Mouse (Mus musculus): ENCODE results near the gene Sycp2. TPM values are rescaled to one million over a fixed set of nuclear protein-coding genes. Genes with fewer than 3 reads are reported as not detected.
A peak's percentile ranks its signal among the peaks of the same experiment; 100 is the strongest.
"Not testable (repeated sequence)": the region's sequence is repeated elsewhere in the genome, so short reads cannot be mapped to it uniquely, and the experiment has no call there.

Gene Sycp2
- total RNA-seq, 4 experiments from 2014 or later, result 0.87 to 2.9 (median 1.4) TPM

DNA sequence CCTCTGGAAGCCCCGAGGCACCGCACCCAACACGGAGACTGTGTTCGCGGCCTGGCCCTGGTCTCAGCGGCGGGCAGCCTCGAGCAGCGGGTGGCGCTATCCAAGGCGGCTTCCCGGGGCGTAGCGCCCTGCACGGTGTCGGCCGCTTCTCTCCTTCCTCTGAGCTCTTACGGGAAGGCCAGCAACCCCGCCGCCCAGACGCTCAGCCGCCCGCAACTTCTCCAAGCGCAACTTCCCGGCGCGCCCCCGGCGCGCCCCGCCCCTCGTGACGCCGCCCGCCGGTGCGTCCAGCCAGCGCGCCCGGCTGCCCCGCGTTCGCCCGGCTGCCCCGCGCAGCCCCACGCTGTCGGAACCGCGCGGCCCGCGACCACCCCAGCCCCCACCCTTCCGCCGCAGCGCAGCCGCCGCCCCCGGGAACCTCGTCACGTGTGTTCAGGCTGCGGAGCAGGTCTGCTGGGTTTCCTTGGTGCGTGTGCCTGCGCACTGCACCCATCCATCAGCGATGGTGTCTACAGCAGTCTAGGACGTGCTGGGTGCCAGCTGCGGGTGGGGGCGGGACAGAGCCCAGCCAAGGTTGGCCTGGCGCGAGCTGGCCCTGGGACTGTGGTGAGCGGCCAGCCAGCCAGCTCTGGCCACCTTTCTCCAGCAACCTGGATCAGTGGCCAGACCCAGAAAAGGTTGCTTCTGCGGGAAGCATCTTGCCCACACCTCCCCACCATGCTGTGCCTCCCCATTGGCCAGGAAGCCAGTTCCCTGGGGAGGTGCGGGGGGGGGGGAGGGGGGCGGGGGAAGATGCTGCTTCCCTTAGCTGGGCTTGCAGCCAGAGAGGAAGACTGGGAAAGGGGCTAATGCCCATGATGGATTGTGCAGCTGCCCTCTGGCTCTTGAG, 7.0 kb upstream of the Sycp2 start, which contains the start of the genes Ppp1r3d and Fam217b:
TSS of gene Ppp1r3d (minus strand) at position 212 of the 889 bp plus-strand sequence.
TSS of gene Fam217b (plus strand) at position 264 of the 889 bp plus-strand sequence.
- peak in 1 of 2 experiments; percentile 51 for DNase-seq (ENCODE audit: low spot score in 2 of 2)

DNA sequence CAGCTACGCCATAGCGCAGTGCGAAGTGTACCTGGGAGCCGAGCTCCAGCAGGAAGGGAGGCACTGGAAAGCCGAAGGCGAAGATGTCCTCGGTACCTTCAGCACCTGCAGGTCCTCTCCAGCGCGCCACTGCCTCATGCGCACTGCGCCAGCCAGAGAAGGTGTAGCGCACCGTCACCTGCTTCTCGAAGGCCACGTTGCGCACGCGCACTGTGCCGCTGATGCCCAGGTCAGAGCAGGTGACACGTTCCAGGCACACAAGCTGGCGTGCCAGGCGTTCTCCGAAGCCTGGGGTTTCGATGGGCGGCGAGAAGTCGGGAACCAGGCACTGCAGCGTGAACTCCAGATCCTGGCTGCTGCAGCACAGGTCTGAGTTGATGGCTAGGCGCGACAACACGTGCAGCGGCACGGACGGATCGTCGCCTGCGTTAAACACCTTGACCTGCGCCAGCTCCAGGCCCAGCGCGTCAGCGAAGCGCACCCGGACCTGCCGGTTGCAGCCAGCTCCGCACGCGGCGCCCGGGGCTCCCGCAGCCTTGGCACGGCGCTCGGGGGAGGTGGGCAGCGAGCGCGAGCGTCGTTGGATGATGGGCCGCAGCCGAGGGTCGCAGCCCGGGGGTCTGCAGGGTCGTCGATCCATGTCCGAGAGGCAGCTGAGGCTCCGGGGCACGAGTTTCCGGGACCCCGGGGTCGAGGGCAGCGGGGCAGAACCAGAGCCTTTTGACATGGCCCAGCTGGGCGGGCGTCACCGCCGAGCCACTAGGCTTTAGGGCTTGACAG, 6.2 kb upstream of the Sycp2 start:
- DNase-seq (ENCODE audit: low spot score in 2 of 2), result peak; percentile 50 to 65

DNA sequence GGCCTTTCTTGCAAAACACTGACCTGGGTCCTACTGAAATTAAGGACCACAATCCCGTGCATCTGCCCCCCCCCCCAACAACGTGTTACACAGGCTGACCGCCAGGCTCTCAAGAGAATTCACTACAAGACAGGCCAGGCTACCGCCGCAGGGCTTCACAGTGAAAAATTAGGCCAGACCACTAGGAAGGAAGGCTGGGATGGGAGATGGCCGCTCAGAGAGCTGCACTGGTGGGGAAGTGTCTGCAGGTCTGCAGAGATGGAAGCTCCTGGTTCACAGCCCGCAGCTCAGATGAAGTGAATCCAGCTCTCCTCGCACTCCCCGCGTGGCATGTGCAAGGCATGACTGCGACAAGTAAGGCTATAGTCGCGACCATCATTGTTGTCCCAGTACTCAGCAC, 5.6 kb upstream of the Sycp2 start:
- no peak for DNase-seq (ENCODE audit: low spot score in 2 of 2)

DNA sequence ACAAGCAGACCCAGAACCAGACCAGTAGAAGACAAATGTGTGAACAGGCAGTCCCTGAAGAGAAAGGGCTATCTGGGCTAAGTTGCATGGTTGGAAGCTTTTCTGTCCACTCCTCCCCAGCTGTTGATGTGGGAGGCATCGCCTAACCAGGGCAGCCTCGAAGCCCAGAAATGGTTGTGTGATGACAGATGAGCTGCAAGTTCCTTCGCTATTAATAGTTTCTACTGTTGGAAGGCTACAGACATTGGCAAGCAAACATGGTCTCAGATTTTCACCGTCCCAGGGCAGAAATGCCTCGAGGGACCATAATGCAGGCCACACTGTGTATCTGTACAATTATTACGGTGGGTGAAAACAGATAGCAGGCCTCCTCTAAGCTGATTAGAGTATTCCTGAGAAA, 5.1 kb upstream of the Sycp2 start:
- peak in 1 of 2 experiments; percentile 57 for DNase-seq (ENCODE audit: low spot score in 2 of 2)

DNA sequence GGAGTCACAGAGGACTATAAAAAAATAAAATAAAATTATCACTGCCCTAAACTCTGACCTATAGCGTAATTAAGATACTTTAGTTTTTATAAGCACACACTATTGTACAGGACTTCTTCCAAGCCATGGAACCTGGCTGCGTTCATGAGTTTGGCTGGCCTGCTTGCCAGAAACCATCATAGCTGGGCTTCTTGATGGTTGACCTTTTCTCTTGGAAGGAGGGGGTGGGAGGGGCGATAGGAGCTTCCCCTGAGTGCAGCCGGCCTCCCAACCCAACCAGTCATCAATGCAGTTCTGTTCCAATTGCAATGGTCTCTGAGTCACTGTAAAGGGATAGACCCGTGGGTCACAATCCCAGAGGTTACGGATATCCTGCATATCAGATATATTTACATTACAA, 2.8 kb upstream of the Sycp2 start:
- DNase-seq (ENCODE audit: low spot score in 2 of 2), result no peak

DNA sequence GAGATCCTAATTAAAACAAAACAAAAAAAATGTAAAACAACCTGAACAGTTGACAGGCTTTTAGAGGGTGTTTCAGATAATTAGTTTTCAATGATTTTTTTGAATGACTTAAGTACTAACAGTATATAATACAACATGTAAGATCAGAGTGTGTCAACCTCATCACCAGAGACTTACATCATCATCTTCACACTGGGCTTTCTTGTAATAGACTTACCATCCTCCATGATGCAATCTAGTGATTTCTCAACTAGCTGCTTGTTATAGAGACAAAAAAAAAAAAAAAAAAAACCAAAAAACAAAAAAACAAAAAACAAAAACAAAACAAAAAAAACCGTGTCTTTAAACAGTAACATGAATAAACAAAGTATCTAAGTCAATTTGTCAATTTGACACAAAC, 1.5 kb upstream of the Sycp2 start:
- DNase-seq (ENCODE audit: low spot score in 2 of 2), result no peak

DNA sequence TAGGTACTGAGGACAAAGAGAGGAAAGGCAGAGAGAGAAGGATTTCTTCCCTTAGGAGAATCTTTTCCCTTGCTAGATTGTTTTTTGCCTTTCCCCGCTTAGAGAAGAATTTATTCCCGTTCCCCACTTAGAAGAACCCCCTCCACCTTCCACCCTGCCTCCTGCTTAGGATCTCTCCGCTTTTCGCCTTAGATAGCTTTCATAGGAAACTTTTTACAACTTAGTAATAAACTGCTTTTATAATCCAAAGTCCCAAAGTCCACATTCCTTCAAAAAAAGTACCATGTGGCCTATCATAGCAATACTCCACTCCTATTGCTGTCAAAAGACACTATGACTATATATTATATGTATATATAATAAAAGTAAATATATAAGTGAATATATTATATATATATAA, 64.9 kb downstream of the Sycp2 start:
- DNase-seq (ENCODE audit: low spot score in 2 of 2), result no peak

DNA sequence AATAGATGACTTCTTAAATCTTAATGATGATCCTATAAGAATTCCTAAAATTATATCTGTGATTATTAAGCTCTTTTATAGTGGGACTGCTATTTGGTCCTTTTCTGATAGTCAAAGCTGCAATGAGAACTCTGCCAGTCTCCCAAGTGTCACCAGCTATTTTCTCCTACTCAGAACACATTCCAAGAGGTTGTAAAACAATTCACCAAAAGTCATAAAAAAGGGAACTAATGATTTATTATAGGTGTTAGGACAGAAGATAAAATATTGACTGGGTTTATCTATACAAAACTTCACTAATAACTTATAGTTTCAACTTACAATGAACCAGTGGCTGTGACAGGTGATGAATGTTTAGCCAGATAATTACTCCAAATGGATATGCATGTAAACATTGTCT, 65.4 kb downstream of the Sycp2 start:
- DNase-seq (ENCODE audit: low spot score in 2 of 2), result not testable (repeated sequence)

DNA sequence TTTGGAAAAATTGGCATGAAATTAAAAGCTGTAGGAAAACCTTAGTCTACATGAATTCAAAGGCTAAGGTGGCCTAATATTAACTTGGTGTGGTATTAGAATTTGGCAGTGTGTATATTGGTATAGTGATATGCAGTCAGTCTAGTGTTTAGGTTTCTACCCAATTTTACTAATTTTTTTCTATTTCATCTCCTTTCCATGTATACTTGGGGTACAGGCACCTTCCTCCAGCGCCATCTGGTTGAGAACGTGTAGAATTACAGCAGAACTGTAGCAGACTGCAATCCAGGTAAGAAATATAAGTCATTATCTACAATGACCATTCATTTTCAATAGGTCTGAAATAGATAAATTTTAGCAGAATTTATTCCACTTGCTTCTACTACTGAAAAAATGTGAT, 68.4 kb downstream of the Sycp2 start:
- DNase-seq (ENCODE audit: low spot score in 2 of 2), result no peak

DNA sequence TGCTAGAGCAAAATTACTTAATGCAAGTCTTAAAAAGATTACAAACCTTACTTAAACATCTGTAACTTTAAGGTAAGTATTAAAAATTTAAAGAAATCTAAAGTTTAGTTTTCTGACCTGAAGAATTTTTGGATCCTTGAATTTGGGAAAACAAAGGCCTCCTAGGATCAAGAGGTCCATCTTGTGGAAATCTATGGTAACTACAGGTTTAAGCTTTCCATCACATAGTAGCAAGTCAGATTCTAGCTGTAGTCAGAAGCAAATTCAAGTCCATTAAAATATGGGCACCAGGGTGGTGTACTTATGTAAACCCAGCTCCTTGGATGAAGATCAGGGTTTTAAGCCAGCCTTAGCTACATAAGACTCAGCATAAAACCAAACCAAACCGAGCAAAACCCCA, 69.6 kb downstream of the Sycp2 start:
- no peak for DNase-seq (ENCODE audit: low spot score in 2 of 2)

DNA sequence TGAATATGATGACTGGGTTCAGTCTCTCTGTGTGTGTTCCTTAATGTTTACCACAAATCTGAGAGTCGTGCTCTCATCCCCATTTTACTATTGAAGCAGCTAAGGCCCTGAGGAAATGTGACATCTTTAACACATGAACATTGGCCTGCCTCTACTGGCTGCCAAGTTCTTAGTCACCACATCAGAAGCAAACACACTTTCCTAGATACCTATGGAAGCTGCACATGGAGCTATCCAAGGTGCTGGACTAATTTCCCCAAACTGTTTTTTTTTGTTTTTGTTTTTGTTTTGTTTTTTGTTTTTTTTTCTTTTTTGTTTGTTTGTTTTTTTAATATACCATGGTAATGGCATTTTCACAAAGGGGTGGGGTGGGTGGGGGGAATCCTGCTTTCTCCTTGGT, 77.5 kb downstream of the Sycp2 start:
- DNase-seq (ENCODE audit: low spot score in 2 of 2), result no peak

DNA sequence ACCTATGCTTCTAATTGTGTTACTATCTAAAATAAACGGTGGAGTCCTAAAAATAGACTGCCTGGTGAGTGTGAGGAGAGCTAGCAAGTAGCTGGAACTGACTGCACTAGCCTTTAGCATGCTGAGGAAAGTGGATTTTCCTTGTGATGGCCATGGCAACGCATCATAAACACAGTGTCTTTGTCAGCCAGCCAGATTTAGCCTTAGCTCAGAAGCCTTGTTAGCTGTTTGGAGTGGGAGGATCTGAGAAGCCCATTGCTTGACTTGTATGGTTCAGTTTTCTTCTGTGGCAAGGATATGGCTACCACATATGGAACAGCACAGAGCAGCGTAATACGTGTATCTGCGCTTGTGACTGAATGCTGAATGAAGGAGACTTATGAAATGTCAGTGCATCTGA, 77.9 kb downstream of the Sycp2 start:
- peak in 1 of 2 experiments; percentile 66 for DNase-seq (ENCODE audit: low spot score in 2 of 2)

DNA sequence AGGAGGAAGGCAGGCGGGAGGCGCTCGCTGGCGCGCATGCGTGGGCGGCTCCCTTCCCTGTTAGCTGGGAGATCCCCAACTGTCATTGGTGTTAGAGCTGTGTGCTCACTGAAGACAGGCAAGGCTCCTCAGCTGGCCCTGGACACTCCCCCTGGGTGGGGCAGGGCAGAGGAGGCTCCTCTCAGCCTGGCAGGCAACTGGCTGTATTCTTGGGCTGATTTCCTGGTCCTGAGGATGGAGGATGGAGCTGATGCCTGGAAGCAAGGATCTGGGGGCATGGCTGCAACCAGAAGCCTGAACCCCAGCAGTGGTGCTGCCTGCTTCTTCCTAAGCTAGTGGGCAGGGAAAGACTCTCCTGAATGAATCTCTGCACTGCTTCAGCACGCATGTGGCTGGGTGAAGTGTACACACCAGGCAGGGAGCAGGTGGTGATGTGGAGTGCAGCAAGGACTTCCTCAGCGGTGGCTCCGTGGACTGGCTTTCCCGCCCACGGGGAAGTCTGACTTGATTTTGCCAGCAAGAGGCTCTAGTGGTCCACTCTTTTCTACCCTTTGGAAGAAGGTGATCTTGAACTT, 79.9 kb downstream of the Sycp2 start:
- DNase-seq (ENCODE audit: low spot score in 2 of 2), result peak; percentile 62 to 85

DNA sequence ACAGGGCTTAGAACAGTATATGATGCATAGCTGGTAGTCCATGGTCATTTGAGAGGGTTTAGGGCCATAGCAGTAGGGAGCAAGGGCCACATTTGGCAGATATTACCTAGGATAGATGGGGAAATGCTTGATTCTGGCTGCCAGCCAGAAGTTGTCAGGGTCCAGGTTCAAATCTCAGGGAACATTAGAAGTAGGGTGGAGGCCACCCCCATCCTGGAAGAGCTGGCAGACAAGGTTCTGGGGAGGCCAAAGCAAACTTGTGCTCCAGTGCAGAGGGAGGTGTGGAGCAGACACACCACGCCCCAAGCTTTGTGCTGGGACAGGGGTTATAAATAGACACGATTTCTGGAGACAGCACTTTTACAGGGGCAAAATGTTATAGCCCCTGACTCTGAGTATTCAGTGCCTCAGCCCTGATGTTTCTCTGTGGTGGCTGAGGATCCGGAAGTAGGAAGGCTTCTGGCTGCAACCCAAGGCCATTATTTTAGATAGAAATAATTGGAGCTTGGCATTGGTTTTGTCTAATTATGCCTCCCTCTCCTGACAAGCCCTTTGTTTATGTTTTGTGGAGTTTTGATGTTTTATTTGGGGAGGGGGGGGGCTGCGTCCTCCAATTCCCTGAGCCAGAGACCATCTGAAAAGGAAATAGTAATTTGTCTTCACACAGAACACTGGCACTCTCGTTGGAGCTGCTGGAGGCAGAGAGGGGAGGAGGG, 80.6 kb downstream of the Sycp2 start:
- no peak for DNase-seq (ENCODE audit: low spot score in 2 of 2)

DNA sequence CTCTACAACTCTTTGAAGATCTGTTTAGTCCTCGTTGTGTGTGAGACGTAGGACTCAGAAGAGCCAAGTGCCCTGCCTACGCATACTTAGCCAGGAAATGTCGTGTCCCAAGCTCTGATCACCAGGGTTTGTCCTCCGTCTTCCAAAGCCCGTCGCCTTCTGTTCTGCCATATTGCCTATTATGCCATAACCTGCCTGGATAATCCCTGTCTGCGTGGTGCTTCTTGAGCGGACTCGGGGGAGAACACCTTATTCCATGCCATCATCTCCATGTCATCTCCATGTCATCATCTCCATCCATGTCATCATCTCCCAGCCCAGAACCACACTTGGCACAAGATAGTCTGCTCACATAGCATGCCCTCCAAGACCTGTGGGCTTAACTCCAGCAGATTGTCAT, 81.4 kb downstream of the Sycp2 start:
- no peak for DNase-seq (ENCODE audit: low spot score in 2 of 2)

DNA sequence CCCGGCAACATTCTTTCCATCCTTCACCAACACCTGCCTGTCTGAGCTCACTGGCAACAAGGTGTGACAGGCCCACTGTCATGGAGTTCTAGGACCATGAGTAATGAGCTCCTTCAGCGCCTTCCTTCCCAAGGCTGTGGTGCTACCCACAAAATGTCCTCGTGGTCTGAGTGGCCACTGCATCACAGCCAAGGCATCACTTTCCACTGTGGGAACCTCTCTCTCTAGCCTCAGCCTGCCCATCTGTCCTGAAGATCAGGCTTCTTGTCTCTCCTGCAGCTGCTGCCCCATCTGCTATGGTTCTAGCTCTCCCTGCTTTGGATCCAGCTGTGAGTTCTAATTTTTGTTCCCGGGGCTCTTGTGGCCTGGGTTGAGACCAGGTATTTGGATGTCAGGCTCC, 82.7 kb downstream of the Sycp2 start:
- DNase-seq (ENCODE audit: low spot score in 2 of 2), result no peak

DNA sequence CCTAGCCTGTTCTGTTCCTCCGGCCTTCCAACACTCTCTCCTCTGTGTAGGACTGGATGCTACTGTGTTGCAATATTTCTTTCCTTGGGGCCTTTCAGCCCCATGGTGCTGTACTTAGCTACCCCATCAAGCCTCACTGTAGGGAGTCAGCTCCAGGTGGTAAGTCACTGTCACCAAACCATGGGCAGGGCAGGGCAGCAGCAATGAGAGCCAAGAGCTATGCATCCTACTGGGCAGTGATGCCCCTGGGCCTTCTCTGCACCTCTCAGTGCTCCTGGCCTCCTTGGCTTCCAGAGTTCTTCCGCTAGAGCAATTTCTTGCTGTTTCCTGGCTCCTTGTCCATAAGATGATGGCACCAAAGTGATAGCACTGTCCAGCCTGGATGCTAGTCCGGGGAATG, 83.1 kb downstream of the Sycp2 start:
- DNase-seq (ENCODE audit: low spot score in 2 of 2), result no peak

DNA sequence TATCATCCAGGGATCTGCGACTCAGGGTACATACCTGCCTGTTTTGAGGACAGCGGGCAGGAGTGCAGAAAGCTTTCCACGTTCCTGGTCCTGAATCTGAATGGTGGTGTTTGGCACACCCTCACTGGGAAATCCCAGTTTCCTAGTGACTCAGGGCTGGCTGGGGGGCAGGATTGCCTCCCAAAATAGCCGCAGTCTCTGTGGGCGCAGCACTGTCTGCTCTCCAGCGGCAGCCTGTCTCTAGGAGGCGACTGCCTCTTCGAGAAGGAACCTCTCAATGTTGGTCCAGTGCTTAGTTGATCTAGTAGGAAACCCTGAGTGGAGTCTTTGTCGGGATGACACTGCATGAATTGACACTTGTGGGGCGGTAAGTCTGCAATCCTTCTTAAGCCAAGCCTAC, 86.2 kb downstream of the Sycp2 start:
- peak in 1 of 2 experiments; percentile 69 for DNase-seq (ENCODE audit: low spot score in 2 of 2)

DNA sequence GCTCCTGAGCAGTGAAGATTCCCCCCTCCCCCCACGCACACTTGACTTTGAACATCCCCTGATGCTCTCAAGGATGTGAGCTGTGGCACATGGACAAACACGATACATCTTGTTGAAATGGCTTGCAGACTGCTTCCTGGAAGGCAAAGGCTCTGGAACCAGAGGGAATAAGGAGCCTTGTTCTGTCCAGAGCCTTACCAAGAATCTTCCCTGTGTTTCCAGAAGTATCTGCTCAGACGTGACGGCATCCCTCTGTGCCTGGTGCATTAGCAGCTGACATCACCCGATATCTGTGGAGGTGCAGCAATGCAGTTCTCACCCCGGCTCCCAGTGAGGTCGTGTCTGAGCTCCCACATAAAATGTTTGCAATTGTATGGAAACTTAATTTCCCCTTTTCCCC, 87.7 kb downstream of the Sycp2 start:
- no peak for DNase-seq (ENCODE audit: low spot score in 2 of 2)

DNA sequence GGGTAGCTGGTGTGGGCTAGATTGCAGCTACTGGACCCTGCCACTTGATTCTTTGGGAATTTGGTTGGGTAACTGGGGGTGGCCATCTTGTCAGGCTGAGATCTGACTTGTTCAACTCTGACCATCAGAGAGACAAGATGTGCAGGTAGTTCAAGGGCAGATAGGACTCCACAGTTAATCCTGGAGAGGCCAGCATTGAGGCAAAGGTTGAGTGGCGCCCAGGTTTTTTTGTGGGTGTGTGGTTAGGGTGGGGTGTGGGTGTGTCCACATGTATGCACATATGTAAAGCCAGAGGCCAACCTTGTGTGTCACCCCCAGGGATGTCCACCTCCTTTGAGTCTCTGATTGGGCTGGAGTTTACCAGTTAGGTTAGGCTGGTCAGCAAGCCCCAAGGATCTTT, 91.2 kb downstream of the Sycp2 start:
- no peak for DNase-seq (ENCODE audit: low spot score in 2 of 2)

DNA sequence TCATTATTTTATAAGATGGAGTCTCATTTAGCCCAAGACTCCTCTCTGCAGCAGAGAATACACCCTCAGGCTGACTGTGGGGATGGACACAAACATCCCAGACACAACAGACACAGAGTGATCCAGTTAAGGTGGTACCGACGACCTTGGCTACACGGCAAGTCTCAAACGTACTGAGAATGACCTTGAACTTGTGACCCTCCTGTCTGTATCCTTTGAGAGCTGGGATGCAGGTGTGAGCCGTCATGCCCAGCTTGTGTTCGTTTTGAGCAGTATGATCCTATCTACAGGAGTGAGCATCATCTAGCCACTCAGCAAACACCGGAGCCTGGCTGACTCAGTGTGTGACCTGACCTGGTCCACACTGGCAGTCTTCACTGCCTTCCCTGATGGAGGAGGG, 93.9 kb downstream of the Sycp2 start:
- DNase-seq (ENCODE audit: low spot score in 2 of 2), result no peak
